Mouse (Mus musculus) ES-E14 (cell line): ENCODE measurements at regions not wholly inside any gene's neighbourhood (a gene's known extent, or its start where the extent isn't known, plus 50 kb on each side); places are given as distances from the start of the nearest gene placed in this dataset.
A peak's percentile ranks its signal among the peaks of the same experiment; 100 is the strongest.

Source experiments
- CHD2 ChIP-seq: IDR thresholded peaks from 2 replicates; pipeline ENCODE4 v1.6.1; 2014; ENCODE audit warnings: mild to moderate bottlenecking, low read depth, low read length, inconsistent platforms
- HCFC1 ChIP-seq: IDR thresholded peaks from 2 replicates; pipeline ENCODE4 v1.6.1; 2012; ENCODE audit warnings: low read length, inconsistent platforms, borderline replicate concordance; ENCODE audit not compliant: insufficient read depth
- MAFK ChIP-seq: IDR thresholded peaks from 2 replicates; pipeline ENCODE4 v1.6.1; 2014; ENCODE audit warnings: mild to moderate bottlenecking, low read depth, low read length, inconsistent platforms; ENCODE audit not compliant: insufficient read depth
- ZC3H11A ChIP-seq: IDR thresholded peaks from 2 replicates; pipeline ENCODE4 v1.6.1; 2012; ENCODE audit warnings: low read depth, mild to moderate bottlenecking, inconsistent platforms, low read length, borderline replicate concordance
- ZNF384 ChIP-seq: IDR thresholded peaks from 2 replicates; pipeline ENCODE4 v1.6.1; 2012; ENCODE audit warnings: low read depth, low read length, inconsistent platforms

DNA sequence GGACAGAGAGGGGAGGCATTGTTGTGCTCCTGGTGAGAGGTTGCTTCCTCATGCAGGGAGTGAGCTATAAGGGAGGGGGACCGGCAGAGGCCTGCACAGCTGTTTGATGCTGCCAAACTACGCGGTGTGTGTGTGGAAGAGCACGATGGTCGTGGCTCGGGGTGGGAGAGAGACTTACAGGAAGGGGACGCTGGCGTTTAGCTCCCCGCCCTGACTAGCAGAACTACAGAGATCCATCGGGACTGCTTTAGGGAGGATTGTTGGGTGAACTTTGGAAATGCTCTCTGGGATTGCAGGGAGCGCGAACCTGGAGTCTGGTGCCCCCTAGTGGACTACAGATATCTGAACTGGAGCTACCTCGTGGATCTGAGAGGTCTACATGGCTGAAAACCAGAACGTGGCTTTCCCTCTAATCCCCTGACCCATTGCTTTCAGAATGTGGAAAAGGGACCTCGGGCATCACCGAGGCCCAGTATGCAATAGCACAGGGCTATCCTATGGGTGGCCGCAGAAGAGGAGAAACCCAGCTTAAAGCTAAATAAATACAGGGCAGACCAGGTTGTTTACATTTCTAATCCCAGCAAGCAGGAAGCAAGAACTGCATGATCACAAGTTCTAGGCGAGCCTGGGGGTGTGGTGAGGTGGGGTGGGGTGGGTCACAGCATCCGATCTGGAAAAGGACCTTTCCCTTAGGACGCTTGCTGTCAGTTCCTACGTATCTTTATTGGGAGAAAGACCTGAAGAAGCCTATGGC lies 57.2 kb upstream of the AU015836 start:
- no peak for TF ChIP-seq CHD2
- TF ChIP-seq ZC3H11A: 0 out of 2 replicates have a peak, but pooled peaks have one; percentile 24
- TF ChIP-seq HCFC1: no peak
- no peak for TF ChIP-seq MAFK
- TF ChIP-seq ZNF384: no peak
